Comparison of ENCODE assay signal across 8 mouse cellular contexts in genomic region chr17:35127017-35127416, GRCm38 (mm10). TPM values are rescaled to one million over a fixed set of nuclear protein-coding genes. Genes with fewer than 3 reads are reported as not detected.
A peak's percentile ranks its signal among the peaks of the same experiment; 100 is the strongest.
DNase-seq lines count a peak whose midpoint lies in the region; ATAC-seq lines count a peak whose summit lies in the region.

No protein-coding gene starts in this region.

- peak overlapping the region; percentile 89 for H3K27ac ChIP-seq in heart, embryonic 13.5 days (replicated peaks)
- H3K27ac ChIP-seq in hindbrain, embryonic 13.5 days = no peak overlapping the region
- 0 out of 2 replicates have a peak overlapping the region, but pooled peaks have one; percentile 7 for H3K27ac ChIP-seq in midbrain, embryonic 12.5 days (replicated peaks)

- H3K36me3 ChIP-seq in heart, embryonic 13.5 days = peaks cover 47% of the 10 kb centered on the region
- H3K36me3 ChIP-seq in hindbrain, embryonic 13.5 days = peaks cover 28% of the 10 kb centered on the region
- H3K36me3 ChIP-seq in midbrain, embryonic 12.5 days = peaks cover 27% of the 10 kb centered on the region

- no peaks in the 10 kb centered on the region for H3K9me3 ChIP-seq in heart, embryonic 13.5 days
- H3K9me3 ChIP-seq in hindbrain, embryonic 13.5 days = no peaks in the 10 kb centered on the region
- no peaks in the 10 kb centered on the region for H3K9me3 ChIP-seq in midbrain, embryonic 12.5 days

- H3K4me1 ChIP-seq in heart, embryonic 13.5 days = peaks cover 38% of the 10 kb centered on the region
- H3K4me1 ChIP-seq in hindbrain, embryonic 13.5 days (replicated peaks) = peaks cover 40% of the 10 kb centered on the region
- H3K4me1 ChIP-seq in midbrain, embryonic 12.5 days = peaks cover 36% of the 10 kb centered on the region

- peak overlapping the region; percentile 91 for H3K9ac ChIP-seq in heart, embryonic 13.5 days
- peak overlapping the region; percentile 84 for H3K9ac ChIP-seq in hindbrain, embryonic 13.5 days
- H3K9ac ChIP-seq in midbrain, embryonic 12.5 days (replicated peaks) = peak overlapping the region; percentile 86

- WGBS in heart, embryonic 13.5 days = 65% methylated on average over 13 of the region's 13 CpGs
- 74% methylated on average over 13 of the region's 13 CpGs for WGBS in hindbrain, embryonic 13.5 days
- WGBS in midbrain, embryonic 12.5 days = 71% methylated on average over 13 of the region's 13 CpGs

- H3K4me3 ChIP-seq in heart, embryonic 13.5 days = peak overlapping the region; percentile 79
- H3K4me3 ChIP-seq in hindbrain, embryonic 13.5 days = peak overlapping the region; percentile 57
- H3K4me3 ChIP-seq in midbrain, embryonic 12.5 days = peak overlapping the region; percentile 63

- no peaks in the 10 kb centered on the region for H3K27me3 ChIP-seq in heart, embryonic 13.5 days (replicated peaks)
- no peaks in the 10 kb centered on the region for H3K27me3 ChIP-seq in hindbrain, embryonic 13.5 days
- no peaks in the 10 kb centered on the region for H3K27me3 ChIP-seq in midbrain, embryonic 12.5 days

- no peak for DNase-seq in heart, adult 11 months
- DNase-seq in NIH3T3 (ENCODE audit: low read depth) (peak; percentile 17), adipocyte (ENCODE audit: low spot score) (no peak)
- DNase-seq in right cerebral cortex, postnatal 14 days = no peak
- no peak for DNase-seq in ovary, adult 18-20 months (ENCODE audit: low spot score)

- peak overlapping the region; percentile 85 for H3K4me2 ChIP-seq in heart, embryonic 13.5 days
- H3K4me2 ChIP-seq in hindbrain, embryonic 13.5 days = peak overlapping the region; percentile 77
- peak overlapping the region; percentile 74 for H3K4me2 ChIP-seq in midbrain, embryonic 12.5 days (replicated peaks)

- ATAC-seq in heart, embryonic 13.5 days (ENCODE audit: extremely low read depth, insufficient number of reproducible peaks, low FRiP score, low TSS enrichment) = no peak
- no peak for ATAC-seq in hindbrain, embryonic 13.5 days (ENCODE audit: low FRiP score)
- no peak for ATAC-seq in midbrain, embryonic 12.5 days (ENCODE audit: low FRiP score, low read depth)

RNA-seq across cellular contexts. Expression of gene D17H6S53E, which starts 0.8 kb away (rescaled TPM):
- 8.7 and 9.7 TPM in 2 replicates for polyA plus RNA-seq in heart, embryonic 13.5 days (2015; fragmentation: Nextera tagmentation; extraction: Ambion mirVana)
- 10.2 and 11.2 TPM in 2 replicates for polyA plus RNA-seq in hindbrain, embryonic 13.5 days (2015; fragmentation: Nextera tagmentation; extraction: Ambion mirVana)
- polyA plus RNA-seq in midbrain, embryonic 12.5 days (2016; fragmentation: Nextera tagmentation; extraction: Ambion mirVana) = 8.0 and 9.1 TPM in 2 replicates

RNA-seq across cellular contexts. Expression of gene Apom, which starts 4.8 kb away (rescaled TPM):
- 2.2 and 19.0 TPM in 2 replicates for polyA plus RNA-seq in heart, embryonic 13.5 days (2015; fragmentation: Nextera tagmentation; extraction: Ambion mirVana)
- polyA plus RNA-seq in hindbrain, embryonic 13.5 days (2015; fragmentation: Nextera tagmentation; extraction: Ambion mirVana) = 0.34 and 0.84 TPM in 2 replicates
- 0.65 and 1.5 TPM in 2 replicates for polyA plus RNA-seq in midbrain, embryonic 12.5 days (2016; fragmentation: Nextera tagmentation; extraction: Ambion mirVana)

RNA-seq across cellular contexts. Expression of gene Csnk2b, which starts 5.2 kb away (rescaled TPM):
- polyA plus RNA-seq in heart, embryonic 13.5 days (2015; fragmentation: Nextera tagmentation; extraction: Ambion mirVana) = 215 and 231 TPM in 2 replicates
- 317 and 322 TPM in 2 replicates for polyA plus RNA-seq in hindbrain, embryonic 13.5 days (2015; fragmentation: Nextera tagmentation; extraction: Ambion mirVana)
- polyA plus RNA-seq in midbrain, embryonic 12.5 days (2016; fragmentation: Nextera tagmentation; extraction: Ambion mirVana) = 279 TPM in 2 replicates

RNA-seq across cellular contexts. Expression of gene Gpank1, which starts 5.8 kb away (rescaled TPM):
- 10.7 and 14.1 TPM in 2 replicates for polyA plus RNA-seq in heart, embryonic 13.5 days (2015; fragmentation: Nextera tagmentation; extraction: Ambion mirVana)
- polyA plus RNA-seq in hindbrain, embryonic 13.5 days (2015; fragmentation: Nextera tagmentation; extraction: Ambion mirVana) = 21.6 and 24.4 TPM in 2 replicates
- polyA plus RNA-seq in midbrain, embryonic 12.5 days (2016; fragmentation: Nextera tagmentation; extraction: Ambion mirVana) = 22.2 and 26.4 TPM in 2 replicates

RNA-seq across cellular contexts. Expression of gene Bag6, which starts 8.0 kb away (rescaled TPM):
- 45.1 and 46.1 TPM in 2 replicates for polyA plus RNA-seq in heart, embryonic 13.5 days (2015; fragmentation: Nextera tagmentation; extraction: Ambion mirVana)
- polyA plus RNA-seq in hindbrain, embryonic 13.5 days (2015; fragmentation: Nextera tagmentation; extraction: Ambion mirVana) = 76.5 and 81.9 TPM in 2 replicates
- 84.0 and 95.3 TPM in 2 replicates for polyA plus RNA-seq in midbrain, embryonic 12.5 days (2016; fragmentation: Nextera tagmentation; extraction: Ambion mirVana)
